Mouse (Mus musculus): ENCODE measurements around the gene Klrd1.

DNA sequence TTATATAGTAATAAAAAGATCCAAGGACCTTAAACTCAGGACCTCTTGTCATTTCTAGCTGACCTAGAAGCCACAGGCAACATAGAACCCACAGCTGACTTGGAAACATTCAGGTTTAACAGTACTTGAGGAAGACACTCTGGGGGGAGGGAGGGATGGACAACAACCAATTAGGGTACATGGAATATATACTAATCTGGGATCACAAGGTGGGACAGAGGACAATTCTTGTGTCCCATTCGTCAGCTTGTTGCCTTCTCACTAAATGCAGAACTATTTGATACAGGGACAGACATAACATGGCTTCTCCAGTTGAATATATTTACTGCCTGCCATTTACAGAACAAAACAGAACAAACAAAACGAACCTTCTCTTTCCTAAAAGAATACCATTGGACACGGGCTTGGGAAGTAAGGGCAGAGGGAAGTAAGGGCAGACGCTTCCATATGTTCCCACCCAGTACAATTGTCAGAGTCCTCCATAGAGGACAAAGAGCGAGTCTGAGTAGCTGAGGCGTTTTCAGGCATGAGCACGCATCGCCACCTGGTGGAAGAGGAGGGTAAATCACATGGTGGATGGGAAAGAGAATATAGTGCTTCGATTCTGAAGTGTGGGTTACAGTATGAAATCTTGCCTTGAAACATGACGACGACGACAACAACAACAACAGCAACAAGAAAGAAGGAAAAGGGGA is 32.5 kb upstream of the Klrd1 start:
- no peak for TF ChIP-seq GATA1 (IDR thresholded peaks at IDR 0.05; ENCODE audit: low read length)
- TF ChIP-seq TAL1 (IDR thresholded peaks at IDR 0.05; ENCODE audit: low read length) = no peak

Measured in erythroblast, embryonic 14.5 days (primary cell).